Mouse (Mus musculus) liver, embryonic 18 days (tissue): ENCODE measurements around the gene Klrb1f. TPM values are rescaled to one million over a fixed set of nuclear protein-coding genes. Genes with fewer than 3 reads are reported as not detected.

ENCODE experiments used
- polyA plus RNA-seq: library from polyadenylated mRNA; depleted of rRNA; stranded (reverse); fragments of >200 nt; gene quantifications from 2 replicates; pipeline ENCODE4 v1.2.3, GENCODE M21; 2012; rRNA removed

Klrb1f gene
- 0.32 and 0.37 TPM in 2 replicates for polyA plus RNA-seq

DNA sequence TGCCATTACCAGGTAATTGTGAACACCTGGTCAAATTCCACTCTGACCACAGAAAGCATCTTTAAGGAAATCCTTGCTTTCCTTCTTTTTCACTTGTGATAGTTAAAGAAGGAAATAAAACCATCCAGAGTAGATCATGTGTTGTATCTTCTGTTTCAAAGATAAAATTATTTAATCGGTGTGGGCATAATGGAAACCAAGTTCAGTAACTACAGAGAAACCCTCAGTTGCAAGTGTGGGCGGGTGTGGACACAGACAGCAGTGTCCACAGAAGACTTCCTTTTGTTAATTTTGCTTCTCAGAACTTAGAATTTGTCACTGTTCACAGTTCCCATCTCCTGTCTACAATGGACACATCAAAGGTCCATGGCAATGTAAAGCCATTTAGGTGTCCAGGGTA lies at the start of gene Klrb1f:
Klrb1f (plus strand) TSS at position 301 of the 400 bp plus-strand sequence.

DNA sequence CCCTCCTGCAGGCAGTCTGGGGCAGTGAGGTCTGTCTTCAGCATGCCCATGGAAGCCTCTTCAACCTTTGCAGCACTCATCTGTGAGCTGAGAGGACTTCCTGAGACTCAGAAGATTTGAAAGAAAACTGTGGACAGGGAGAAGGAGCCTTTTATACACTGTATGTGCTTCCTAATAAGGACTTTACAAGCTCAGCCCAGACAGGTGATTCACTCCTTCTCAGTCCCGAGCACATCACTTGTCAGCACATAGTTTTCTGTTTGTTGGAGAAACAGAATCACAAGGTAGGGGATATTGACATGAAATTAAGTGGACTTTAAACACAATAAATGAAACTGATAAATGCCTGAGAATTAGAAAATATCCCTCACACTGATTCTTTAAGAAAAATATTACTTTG lies 55.1 kb downstream of the Klrb1f start, which contains the start of gene Clec2e:
Clec2e (minus strand) TSS at position 120 of the 400 bp plus-strand sequence.

Other genes starting within 250 kb of the Klrb1f start
- gene Gm44511, start 219.6 kb upstream of the Klrb1f start, polyA plus RNA-seq: 0.36 TPM in 1 of 2 replicates, not detected in the other
- gene Klrb1b, start 219.6 kb upstream of the Klrb1f start, polyA plus RNA-seq: 0.29 and 0.48 TPM in 2 replicates
- gene Clec2i, start 158.3 kb upstream of the Klrb1f start, polyA plus RNA-seq: 0.22 and 0.25 TPM in 2 replicates
- gene BC035044, start 154.8 kb upstream of the Klrb1f start, polyA plus RNA-seq: 8.1 and 11.6 TPM in 2 replicates
- not detected in 2 replicates for gene Clec2g, start 111.5 kb upstream of the Klrb1f start, polyA plus RNA-seq
- 0.03 and 0.08 TPM in 2 replicates for gene Clec2e, start 55.0 kb downstream of the Klrb1f start, polyA plus RNA-seq
- 49.0 and 54.7 TPM in 2 replicates for gene Clec2d, start 134.7 kb downstream of the Klrb1f start, polyA plus RNA-seq
- 0.96 and 1.2 TPM in 2 replicates for gene Cd69, start 229.5 kb downstream of the Klrb1f start, polyA plus RNA-seq